Mouse (Mus musculus) limb, embryonic 14.5 days (tissue): ENCODE results near the gene Pofut2. TPM values are rescaled to one million over a fixed set of nuclear protein-coding genes. Genes with fewer than 3 reads are reported as not detected.

Experiments used
- ATAC-seq: fragments of 200-750 bp; cut with Nextera tagmentation; 2 replicates; pipeline ENCODE4 v1.8.0; 2017; ENCODE audit warnings: low read depth, moderate number of reproducible peaks, moderate TSS enrichment; ENCODE audit not compliant: low FRiP score
- DNase-seq: peaks from one replicate; pipeline ENCODE4 v3.0.0-alpha.2; 2015; ENCODE audit warnings: low spot score
- H3K27ac ChIP-seq: fragments of 300-500 bp; sonication (generic); replicated peaks from 2 replicates; pipeline ENCODE4 v1.5.1; 2014; ENCODE audit warnings: low read depth, mild to moderate bottlenecking, low read length, moderate library complexity, mixed read lengths
- H3K27me3 ChIP-seq: fragments of 300-500 bp; sonication (generic); 2 replicates; pipeline ENCODE4 v1.6.1; 2014; ENCODE audit warnings: low read length, mixed read lengths; ENCODE audit not compliant: control insufficient read depth, insufficient read depth
- H3K36me3 ChIP-seq: fragments of 300-500 bp; sonication (generic); 2 replicates; pipeline ENCODE4 v1.6.1; 2014; ENCODE audit warnings: mild to moderate bottlenecking, low read length, moderate library complexity, mixed read lengths; ENCODE audit not compliant: control insufficient read depth, insufficient read depth
- H3K4me1 ChIP-seq: fragments of 300-500 bp; sonication (generic); 2 replicates; pipeline ENCODE4 v1.6.1; 2014; ENCODE audit warnings: antibody characterized with exemption, low read length, mixed read lengths; ENCODE audit not compliant: control insufficient read depth, insufficient read depth
- H3K4me2 ChIP-seq: fragments of 300-500 bp; sonication (generic); replicated peaks from 2 replicates; pipeline ENCODE4 v1.6.1; 2014; ENCODE audit warnings: low read depth, mild to moderate bottlenecking, low read length, moderate library complexity; ENCODE audit not compliant: severe bottlenecking
- H3K4me3 ChIP-seq: fragments of 300-500 bp; sonication (generic); replicated peaks from 2 replicates; pipeline ENCODE4 v1.5.1; 2014; ENCODE audit warnings: low read length
- H3K9ac ChIP-seq: fragments of 300-500 bp; sonication (generic); 2 replicates; pipeline ENCODE4 v1.6.1; 2014; ENCODE audit warnings: mild to moderate bottlenecking, low read depth, low read length, moderate library complexity; ENCODE audit not compliant: severe bottlenecking
- H3K9me3 ChIP-seq: fragments of 300-500 bp; sonication (generic); 2 replicates; pipeline ENCODE4 v1.6.1; 2016; ENCODE audit warnings: low read length; ENCODE audit not compliant: control insufficient read depth
- POLR2A ChIP-seq: fragments of 200-500 bp; IDR thresholded peaks from 2 replicates; pipeline ENCODE4 v1.8.0; 2012; ENCODE audit warnings: inconsistent platforms, mild to moderate bottlenecking, moderate library complexity, borderline replicate concordance; ENCODE audit not compliant: insufficient read depth, insufficient read length; ENCODE audit errors: extremely low read depth
- WGBS: fragments of 180-500 bp; shearing (Covaris S2); extraction: QIAGEN DNeasy Blood & Tissue Kit; methylation state at CpG from one replicate; pipeline ENCODE4 v1.1.7; 2014; 5-methylcytosine and 5-hydroxymethylcytosine counted together
- polyA plus RNA-seq, 2 experiments: library from polyadenylated mRNA; depleted of rRNA in 1 of 2; stranded (reverse) in 1 of 2; unstranded in 1 of 2; fragments of >200 nt; fragmentation: Nextera tagmentation in 1 of 2; extraction: Ambion mirVana in 1 of 2; gene quantifications; 2 replicates each; pipeline versions ENCODE4 v1.2.1 to v1.2.3; 2012 to 2014

Gene Pofut2
- polyA plus RNA-seq, 2 experiments: 147 to 167 TPM

DNA sequence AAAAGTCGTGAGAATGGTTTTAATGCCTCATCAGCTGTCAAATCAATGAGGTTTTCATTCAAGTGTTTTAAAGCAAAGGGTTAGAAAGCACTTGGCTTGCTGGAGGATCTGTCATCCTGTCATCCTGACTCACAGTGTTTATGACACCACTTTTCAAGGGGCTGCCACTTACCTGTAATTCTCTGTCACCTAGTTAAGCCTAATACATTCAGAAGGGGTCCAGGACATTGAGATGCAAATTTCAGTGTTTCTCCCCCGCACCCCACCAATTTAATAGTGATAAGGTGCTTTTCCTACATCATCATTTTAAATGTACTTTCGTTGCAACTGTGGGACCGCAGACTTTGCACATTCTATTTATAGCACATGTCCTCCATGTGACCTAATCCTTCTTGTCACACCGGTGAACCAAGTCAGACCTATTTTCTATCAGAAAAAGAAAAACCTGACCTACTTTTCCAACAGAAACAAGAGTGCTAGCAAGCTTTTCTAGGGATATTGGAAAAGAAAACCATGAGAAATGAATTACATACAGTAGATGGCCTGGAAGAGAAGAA is 29.7 kb downstream of the Pofut2 start:
- Histone ChIP-seq H3K9ac (no peak overlapping the region), H3K27ac (no peak overlapping the region), H3K9me3 (no peaks in the 10 kb centered on the region), H3K27me3 (no peaks in the 10 kb centered on the region), H3K4me3 (no peak overlapping the region), H3K36me3 (no peaks in the 10 kb centered on the region), H3K4me1 (peaks cover 6% of the 10 kb centered on the region; the same call in 1 of the 2 replicates), H3K4me2 (no peak overlapping the region)
- DNase-seq (no peak), ATAC-seq (no peak)
- WGBS: 55% methylated on average over 5 of the region's 5 CpGs
- TF ChIP-seq POLR2A: no peak

DNA sequence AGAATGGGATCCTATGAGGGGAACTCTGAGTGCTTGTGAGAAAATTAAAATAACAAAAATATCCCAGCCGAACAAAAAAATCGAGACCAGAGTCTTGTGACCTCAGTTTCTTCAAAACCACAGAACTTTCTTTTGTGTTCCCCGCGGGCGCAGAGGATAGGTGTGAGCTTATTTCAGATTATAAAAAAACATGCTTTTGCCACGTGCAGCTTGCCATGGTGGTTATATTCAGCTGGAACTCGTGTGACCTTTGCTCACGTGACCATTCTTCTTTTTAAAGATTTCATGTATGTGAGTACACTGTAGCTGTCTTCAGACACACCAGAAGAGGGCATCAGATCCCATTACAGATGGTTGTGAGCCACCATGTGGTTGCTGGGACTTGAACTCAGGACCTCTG is 30.5 kb downstream of the Pofut2 start:
- Histone ChIP-seq H3K9ac (no peak overlapping the region), H3K27ac (no peak overlapping the region), H3K27me3 (no peaks in the 10 kb centered on the region), H3K9me3 (no peaks in the 10 kb centered on the region), H3K36me3 (no peaks in the 10 kb centered on the region), H3K4me3 (no peak overlapping the region), H3K4me2 (no peak overlapping the region), H3K4me1 (peaks cover 4% of the 10 kb centered on the region; the same call in 1 of the 2 replicates)
- DNase-seq (no peak), ATAC-seq (no peak)
- WGBS: 84% methylated on average over 8 of the region's 8 CpGs
- no peak for TF ChIP-seq POLR2A

DNA sequence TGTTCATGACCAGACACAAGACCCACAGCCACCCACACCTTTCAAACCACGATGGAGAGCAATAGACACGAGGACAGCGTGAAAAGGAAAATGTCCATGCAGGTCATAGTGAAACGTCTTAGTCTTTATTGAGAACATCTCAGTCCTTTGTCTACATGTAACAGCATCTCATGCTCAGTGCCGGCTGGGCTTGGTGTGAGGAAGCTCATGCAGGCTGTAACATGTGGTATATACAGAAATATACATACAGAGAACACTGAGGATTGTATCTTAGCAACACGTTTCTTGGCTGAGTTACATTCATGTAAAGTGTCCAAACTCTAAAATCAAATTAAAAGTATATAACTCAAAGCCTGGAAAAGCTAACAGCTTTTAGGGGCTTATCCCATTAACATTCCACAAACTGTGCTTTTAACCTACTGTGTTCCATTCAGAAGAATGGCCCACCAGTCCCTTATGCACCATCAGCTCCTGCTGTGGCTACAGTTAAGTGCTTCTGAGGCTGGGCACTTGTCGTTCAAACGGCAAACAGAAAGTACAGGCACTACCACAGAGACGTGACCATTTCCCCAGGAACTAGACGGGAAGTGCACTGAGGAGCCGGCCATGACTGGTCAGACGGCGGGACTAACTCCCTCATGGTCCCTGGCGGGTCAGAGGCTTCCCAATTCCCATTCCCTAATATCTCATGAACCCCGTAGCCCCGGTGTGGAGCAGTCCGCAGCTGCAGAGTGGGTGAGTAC is 31.8 kb downstream of the Pofut2 start:
- H3K27ac ChIP-seq: no peak overlapping the region; the same call in 1 of the 2 replicates
- H3K9me3 ChIP-seq: no peaks in the 10 kb centered on the region
- no peaks in the 10 kb centered on the region for H3K36me3 ChIP-seq
- 72% methylated on average over 17 of the region's 17 CpGs for WGBS
- no peak for TF ChIP-seq POLR2A
- no peaks in the 10 kb centered on the region for H3K4me1 ChIP-seq
- no peak overlapping the region for H3K4me2 ChIP-seq
- DNase-seq (no peak), ATAC-seq (no peak)
- H3K4me3 ChIP-seq: no peak overlapping the region
- no peak overlapping the region for H3K9ac ChIP-seq
- H3K27me3 ChIP-seq: no peaks in the 10 kb centered on the region

DNA sequence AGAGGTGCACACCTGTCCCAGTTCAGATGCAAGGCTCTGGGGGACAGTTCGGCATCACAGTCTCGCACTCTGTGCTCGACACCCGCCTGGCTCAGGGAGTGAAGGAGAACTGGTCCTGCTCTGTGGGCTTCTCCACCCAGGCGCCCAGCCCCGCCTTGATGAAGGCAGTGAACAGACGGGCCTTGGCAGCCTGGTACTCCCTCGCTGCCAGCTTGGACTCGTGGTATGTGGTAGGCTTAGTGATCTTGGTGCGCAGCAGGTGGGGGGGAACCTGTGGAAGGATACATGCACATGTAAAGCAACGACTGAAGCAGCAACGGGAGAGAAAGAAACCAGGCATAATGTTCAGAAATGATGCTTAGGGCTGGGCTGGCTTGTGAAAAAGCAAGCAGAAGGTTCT is 35.7 kb downstream of the Pofut2 start:
- WGBS: 85% methylated on average over 12 of the region's 12 CpGs
- H3K36me3 ChIP-seq: no peaks in the 10 kb centered on the region
- no peak for TF ChIP-seq POLR2A
- no peak overlapping the region for H3K4me2 ChIP-seq
- no peak overlapping the region for H3K27ac ChIP-seq
- H3K4me1 ChIP-seq: no peaks in the 10 kb centered on the region
- DNase-seq: no peak
- ATAC-seq: no peak
- no peak overlapping the region for H3K9ac ChIP-seq
- no peak overlapping the region for H3K4me3 ChIP-seq
- no peaks in the 10 kb centered on the region for H3K27me3 ChIP-seq
- no peaks in the 10 kb centered on the region for H3K9me3 ChIP-seq

DNA sequence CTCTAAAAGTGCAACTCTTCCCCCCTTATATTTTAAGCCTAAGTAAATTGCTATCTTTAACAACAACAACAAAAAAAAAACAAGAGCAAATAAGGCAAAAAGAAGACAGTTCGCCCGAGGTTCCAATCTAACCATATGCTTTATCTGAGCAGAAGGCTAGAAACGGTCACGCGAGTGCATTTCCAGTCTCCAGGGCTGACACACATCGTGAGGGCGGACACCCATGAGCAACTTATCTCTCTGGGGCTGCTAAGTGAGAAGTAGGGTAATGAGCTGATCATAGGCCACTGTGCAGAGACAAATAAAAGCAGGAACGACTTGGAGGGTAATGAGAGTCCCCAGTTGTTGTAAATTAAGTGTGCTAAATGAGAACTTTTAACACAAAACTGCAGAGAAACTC is 39.6 kb downstream of the Pofut2 start:
- DNase-seq (no peak), ATAC-seq (no peak)
- H3K27ac ChIP-seq: no peak overlapping the region
- H3K4me3 ChIP-seq: no peak overlapping the region
- WGBS: 73% methylated on average over 8 of the region's 8 CpGs
- no peaks in the 10 kb centered on the region for H3K27me3 ChIP-seq
- TF ChIP-seq POLR2A: no peak
- H3K9me3 ChIP-seq: no peaks in the 10 kb centered on the region
- H3K9ac ChIP-seq: no peak overlapping the region
- no peak overlapping the region for H3K4me2 ChIP-seq
- H3K36me3 ChIP-seq: no peaks in the 10 kb centered on the region
- H3K4me1 ChIP-seq: no peaks in the 10 kb centered on the region
